Mouse (Mus musculus): ENCODE data around the gene Arhgef3. TPM values are rescaled to one million over a fixed set of nuclear protein-coding genes. Genes with fewer than 3 reads are reported as not detected.

Gene Arhgef3
- polyA plus RNA-seq, 1 experiment from 2014 or later, result 6.6 TPM

DNA sequence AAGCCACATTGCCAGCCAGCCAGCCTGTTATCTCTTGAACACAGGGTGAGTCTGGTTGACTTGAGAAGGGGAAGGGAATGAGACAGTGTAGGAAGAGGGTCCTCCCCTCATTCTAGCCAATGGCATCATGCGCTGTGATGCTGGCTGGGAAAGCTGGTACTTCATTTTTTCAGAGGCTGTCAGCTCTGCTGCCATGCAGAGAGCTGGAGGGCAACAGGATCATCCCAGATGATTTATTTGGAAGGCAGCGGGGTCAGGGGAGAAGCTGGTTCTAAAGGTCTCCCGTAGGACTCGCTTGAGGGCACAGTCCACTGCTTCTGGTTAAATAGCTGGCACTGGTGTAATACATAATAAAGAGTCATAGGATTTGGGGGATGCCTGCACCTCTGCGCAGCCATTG is 3.8 kb downstream of the Arhgef3 start:
- Histone ChIP-seq H3K4me2 (replicated peaks) (no peak overlapping the region), H3K4me1 (peaks cover 12% of the 10 kb centered on the region), H3K9ac (no peak overlapping the region), H3K4me3 (no peak overlapping the region), H3K27me3 (peaks cover 43% of the 10 kb centered on the region), H3K9me3 (replicated peaks) (no peaks in the 10 kb centered on the region), H3K36me3 (no peaks in the 10 kb centered on the region), H3K27ac (no peak overlapping the region)
- WGBS, result 84% methylated on average over 5 of the region's 5 CpGs
- no peak for ATAC-seq (ENCODE audit: low FRiP score)

DNA sequence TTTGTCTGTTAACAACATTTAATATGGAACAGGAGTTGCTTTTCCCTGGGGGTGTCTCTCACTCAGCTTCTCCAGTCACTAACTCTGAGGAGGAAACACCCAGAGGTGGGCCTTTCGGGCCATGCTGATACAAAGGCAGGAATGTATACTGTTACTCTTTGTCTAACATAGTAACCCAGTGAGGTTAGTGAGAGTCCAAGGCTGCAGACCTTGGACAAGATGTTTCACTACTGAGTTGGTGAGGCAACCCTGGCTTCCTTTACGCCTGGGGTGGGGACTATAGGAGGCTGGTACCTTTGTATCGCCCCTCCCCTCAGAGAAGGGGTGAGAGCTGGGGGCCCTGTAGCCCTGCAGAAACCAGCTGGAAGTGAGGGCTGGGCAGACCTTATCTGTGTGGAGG is 7.9 kb downstream of the Arhgef3 start:
- 87% methylated on average over 3 of the region's 3 CpGs for WGBS
- H3K4me1 ChIP-seq, result no peaks in the 10 kb centered on the region

DNA sequence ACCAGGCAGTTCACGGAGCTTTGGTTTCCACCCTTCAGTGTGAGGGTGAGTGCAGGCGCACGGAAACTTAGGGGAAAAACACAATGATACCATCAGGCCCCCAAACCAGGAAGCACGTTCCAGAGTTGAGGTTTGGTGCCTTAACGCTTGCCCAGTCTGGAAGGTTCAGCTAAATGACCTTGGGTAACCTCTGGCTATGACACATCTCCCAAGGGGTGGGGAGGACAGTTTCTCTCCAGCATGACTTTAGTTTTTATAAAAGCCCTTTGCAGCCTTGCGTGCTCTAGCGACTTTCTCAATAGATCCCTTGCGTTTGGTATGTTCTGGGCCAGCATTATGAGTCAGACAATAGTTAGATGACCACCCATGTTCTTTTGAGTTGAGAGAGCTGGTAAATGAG is 8.8 kb downstream of the Arhgef3 start:
- Histone ChIP-seq H3K4me3 (no peak overlapping the region), H3K27ac (no peak overlapping the region), H3K36me3 (no peaks in the 10 kb centered on the region), H3K4me2 (replicated peaks) (no peak overlapping the region), H3K9ac (no peak overlapping the region), H3K27me3 (0 out of 2 replicates have a peak, but pooled peaks cover under 1% of the 10 kb centered on the region), H3K4me1 (no peaks in the 10 kb centered on the region), H3K9me3 (replicated peaks) (no peaks in the 10 kb centered on the region)
- no peak for ATAC-seq (ENCODE audit: low FRiP score)
- WGBS, result 52% methylated on average over 8 of the region's 8 CpGs

More for the DNA sequence above, 7.9 kb downstream of the Arhgef3 start:
- Histone ChIP-seq H3K27ac (no peak overlapping the region), H3K4me2 (replicated peaks) (no peak overlapping the region), H3K9ac (no peak overlapping the region), H3K9me3 (replicated peaks) (no peaks in the 10 kb centered on the region), H3K4me3 (no peak overlapping the region), H3K36me3 (no peaks in the 10 kb centered on the region), H3K27me3 (peaks cover 10% of the 10 kb centered on the region; the same call in 1 of the 2 replicates)
- ATAC-seq (ENCODE audit: low FRiP score), result no peak

DNA sequence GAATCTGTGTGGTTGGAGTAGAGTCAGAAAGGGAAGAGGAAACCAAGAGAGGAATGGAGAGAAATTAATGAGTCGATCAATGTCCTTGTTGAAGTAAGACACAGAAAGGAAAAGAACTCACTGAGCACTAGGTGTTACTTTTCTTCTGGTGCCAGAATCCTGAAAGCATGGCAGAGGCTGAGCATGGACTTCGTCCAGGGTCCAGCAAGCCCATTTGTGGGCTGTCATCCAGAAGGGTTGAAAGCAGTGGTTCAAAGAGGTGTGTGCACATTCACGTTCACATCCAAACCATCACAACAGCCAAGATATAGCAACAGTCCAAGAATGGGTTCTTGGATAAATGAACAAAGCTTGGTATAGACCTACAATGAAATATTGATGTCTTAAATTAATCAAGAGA is 15.3 kb downstream of the Arhgef3 start:
- no peak for ATAC-seq (ENCODE audit: low FRiP score)
- no peaks in the 10 kb centered on the region for H3K4me1 ChIP-seq
- H3K36me3 ChIP-seq, result no peaks in the 10 kb centered on the region
- no peak overlapping the region for H3K27ac ChIP-seq
- H3K27me3 ChIP-seq, result no peaks in the 10 kb centered on the region
- no peak overlapping the region for H3K4me3 ChIP-seq
- no peaks in the 10 kb centered on the region for H3K9me3 ChIP-seq (replicated peaks)
- H3K9ac ChIP-seq, result no peak overlapping the region
- WGBS, result 91% methylated on average over 3 of the region's 3 CpGs
- H3K4me2 ChIP-seq (replicated peaks), result no peak overlapping the region

DNA sequence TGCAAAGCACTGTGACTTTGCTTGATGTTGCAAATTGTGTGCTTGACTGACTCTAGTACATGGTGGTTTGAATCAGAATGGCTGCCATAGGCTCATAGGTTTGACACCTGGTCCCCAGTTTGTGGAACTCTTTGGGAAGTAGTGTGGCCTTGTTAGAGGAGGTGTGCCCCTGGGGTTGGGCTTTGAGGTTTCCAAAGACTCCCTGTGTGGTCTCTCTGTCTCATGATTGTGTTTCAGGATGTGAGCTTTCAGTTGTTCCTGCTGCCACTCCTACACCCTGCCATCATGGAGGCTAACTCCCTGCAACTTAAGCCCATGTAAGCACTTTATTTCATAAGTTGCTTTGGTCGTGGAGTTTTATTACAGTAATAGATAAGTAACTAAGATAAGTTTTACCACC is 16.0 kb downstream of the Arhgef3 start:
- H3K9ac ChIP-seq, result no peak overlapping the region
- H3K27ac ChIP-seq, result no peak overlapping the region
- no peaks in the 10 kb centered on the region for H3K27me3 ChIP-seq
- no peak overlapping the region for H3K4me3 ChIP-seq
- no peaks in the 10 kb centered on the region for H3K4me1 ChIP-seq
- no peaks in the 10 kb centered on the region for H3K36me3 ChIP-seq
- H3K9me3 ChIP-seq (replicated peaks), result no peaks in the 10 kb centered on the region
- ATAC-seq (ENCODE audit: low FRiP score), result no peak
- 85% methylated on average over 1 of the region's 1 CpGs for WGBS
- H3K4me2 ChIP-seq (replicated peaks), result no peak overlapping the region

DNA sequence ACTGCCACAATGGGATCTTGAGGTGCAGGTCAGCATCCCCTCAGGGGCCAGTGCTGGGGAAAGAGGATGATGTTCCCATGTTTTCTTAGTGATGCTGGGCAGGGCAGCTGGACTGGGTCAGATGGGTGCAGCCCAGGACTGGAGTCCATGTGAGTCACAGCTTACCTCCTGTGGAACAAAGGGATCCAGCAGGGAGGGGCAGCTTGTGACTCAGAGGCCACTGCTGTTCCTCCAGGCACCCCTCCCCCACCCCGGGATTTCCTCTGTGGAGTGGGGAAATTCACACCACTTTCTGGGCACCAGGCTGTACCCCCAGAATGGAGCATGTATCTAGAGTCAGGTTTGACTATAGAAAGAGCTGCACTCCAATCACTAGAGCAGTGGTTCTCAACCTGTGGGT is 16.8 kb downstream of the Arhgef3 start:
- no peak overlapping the region for H3K27ac ChIP-seq
- ATAC-seq (ENCODE audit: low FRiP score), result no peak

DNA sequence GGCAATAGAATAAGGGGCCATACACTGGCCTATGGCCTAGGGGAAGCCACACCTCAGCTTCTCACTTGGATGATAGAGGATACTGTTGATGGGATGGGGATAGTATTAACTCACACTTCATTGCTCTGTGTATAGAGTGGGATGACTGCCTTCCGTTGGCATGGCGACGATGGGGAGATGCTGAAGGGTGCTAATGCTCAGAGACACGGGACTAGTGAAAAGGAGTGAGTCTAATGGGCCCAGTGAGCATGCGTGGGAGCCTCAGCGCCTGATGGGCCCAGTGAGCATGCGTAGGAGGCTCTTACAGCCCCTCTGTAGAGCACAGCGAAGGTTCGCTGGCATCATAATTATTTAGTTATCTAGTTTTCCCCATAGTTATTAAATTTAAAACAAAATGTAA is 24.2 kb downstream of the Arhgef3 start:
- no peak for ATAC-seq (ENCODE audit: low FRiP score)
- Histone ChIP-seq H3K27ac (no peak overlapping the region), H3K9me3 (replicated peaks) (no peaks in the 10 kb centered on the region), H3K9ac (no peak overlapping the region), H3K36me3 (no peaks in the 10 kb centered on the region), H3K4me2 (replicated peaks) (no peak overlapping the region), H3K27me3 (no peaks in the 10 kb centered on the region), H3K4me3 (no peak overlapping the region), H3K4me1 (no peaks in the 10 kb centered on the region)
- WGBS, result 85% methylated on average over 9 of the region's 9 CpGs

More for the DNA sequence above, 16.8 kb downstream of the Arhgef3 start:
- Histone ChIP-seq H3K4me3 (no peak overlapping the region), H3K36me3 (no peaks in the 10 kb centered on the region), H3K4me1 (no peaks in the 10 kb centered on the region), H3K9ac (no peak overlapping the region), H3K27me3 (no peaks in the 10 kb centered on the region), H3K4me2 (replicated peaks) (no peak overlapping the region), H3K9me3 (replicated peaks) (no peaks in the 10 kb centered on the region)
- 80% methylated on average over 1 of the region's 1 CpGs for WGBS

DNA sequence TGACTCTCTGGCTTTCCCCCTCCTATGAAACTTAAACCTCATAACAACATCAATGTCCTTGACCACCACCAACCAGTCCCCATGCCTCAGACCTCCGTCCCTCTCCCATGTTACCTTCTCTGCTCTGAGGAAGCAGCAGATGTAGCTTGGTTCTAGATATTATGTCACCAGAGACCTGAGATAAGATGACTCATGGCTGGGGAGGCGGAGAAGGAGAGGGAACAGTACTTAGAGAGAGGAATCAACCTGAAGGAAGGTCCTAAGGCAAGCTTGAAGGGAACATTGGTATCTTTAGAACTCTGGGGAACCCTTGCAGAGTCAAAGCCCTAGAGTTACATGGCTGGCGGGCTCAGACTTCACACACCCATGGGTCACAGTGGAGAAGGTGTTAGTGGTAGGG is 25.3 kb downstream of the Arhgef3 start:
- no peak for ATAC-seq (ENCODE audit: low FRiP score)
- no peaks in the 10 kb centered on the region for H3K9me3 ChIP-seq (replicated peaks)
- no peaks in the 10 kb centered on the region for H3K27me3 ChIP-seq
- H3K9ac ChIP-seq, result no peak overlapping the region
- 0 out of 2 replicates have a peak, but pooled peaks cover under 1% of the 10 kb centered on the region for H3K4me1 ChIP-seq
- H3K27ac ChIP-seq, result no peak overlapping the region
- H3K36me3 ChIP-seq, result no peaks in the 10 kb centered on the region
- H3K4me3 ChIP-seq, result no peak overlapping the region
- 85% methylated on average over 3 of the region's 3 CpGs for whole genome bisulfite sequencing
- no peak overlapping the region for H3K4me2 ChIP-seq (replicated peaks)

DNA sequence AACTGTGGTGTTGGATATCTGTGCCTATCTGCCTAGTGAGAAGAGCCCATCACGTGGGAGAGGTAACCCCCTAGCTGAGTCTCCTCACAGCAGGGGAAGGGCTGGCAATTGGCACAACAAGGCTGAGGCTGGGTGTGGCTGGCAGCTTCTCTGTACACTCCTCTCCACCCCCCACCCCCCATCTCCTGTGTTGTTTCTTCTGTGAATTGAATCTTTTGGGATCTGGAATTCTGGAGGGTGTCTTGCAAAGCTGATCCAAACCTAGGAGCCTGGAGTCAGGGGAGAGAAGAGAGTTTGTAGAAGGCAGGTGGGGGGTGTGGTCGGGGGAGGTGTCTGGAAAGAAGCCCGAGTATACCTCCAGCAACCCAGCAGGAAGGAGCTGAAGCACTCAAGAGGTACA is 26.8 kb downstream of the Arhgef3 start:
- H3K4me3 ChIP-seq, result no peak overlapping the region
- H3K9me3 ChIP-seq (replicated peaks), result no peaks in the 10 kb centered on the region
- H3K27me3 ChIP-seq, result no peaks in the 10 kb centered on the region
- 0 out of 2 replicates have a peak, but pooled peaks cover 6% of the 10 kb centered on the region for H3K4me1 ChIP-seq
- no peaks in the 10 kb centered on the region for H3K36me3 ChIP-seq
- H3K27ac ChIP-seq, result no peak overlapping the region
- H3K4me2 ChIP-seq (replicated peaks), result no peak overlapping the region
- H3K9ac ChIP-seq, result no peak overlapping the region
- no peak for ATAC-seq (ENCODE audit: low FRiP score)
- 32% methylated on average over 3 of the region's 3 CpGs for WGBS

DNA sequence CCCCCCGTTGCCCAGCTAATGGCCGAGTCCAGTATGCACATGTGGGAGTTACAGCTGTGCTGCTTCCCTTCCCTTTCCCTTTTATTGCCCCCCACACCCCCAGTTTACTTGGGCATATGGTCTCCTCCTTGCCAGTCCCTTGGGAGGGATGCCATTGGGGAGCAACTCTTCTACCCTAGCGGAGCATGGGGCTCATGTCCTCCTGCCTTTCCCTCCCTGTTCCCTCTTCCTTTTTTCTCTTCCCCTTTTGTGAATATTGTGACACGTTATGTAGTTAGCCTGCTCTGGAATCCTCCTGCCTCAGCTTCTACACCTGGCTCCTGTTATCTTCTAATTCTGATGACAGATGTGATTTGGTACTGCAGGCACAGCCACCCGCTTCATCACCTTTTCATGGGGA is 28.0 kb downstream of the Arhgef3 start:
- no peak for ATAC-seq (ENCODE audit: low FRiP score)
- Histone ChIP-seq H3K27me3 (no peaks in the 10 kb centered on the region), H3K27ac (no peak overlapping the region), H3K36me3 (no peaks in the 10 kb centered on the region), H3K9ac (no peak overlapping the region), H3K4me3 (no peak overlapping the region), H3K9me3 (replicated peaks) (no peaks in the 10 kb centered on the region), H3K4me2 (replicated peaks) (no peak overlapping the region), H3K4me1 (0 out of 2 replicates have a peak, but pooled peaks cover 6% of the 10 kb centered on the region)
- WGBS, result 94% methylated on average over 5 of the region's 5 CpGs

DNA sequence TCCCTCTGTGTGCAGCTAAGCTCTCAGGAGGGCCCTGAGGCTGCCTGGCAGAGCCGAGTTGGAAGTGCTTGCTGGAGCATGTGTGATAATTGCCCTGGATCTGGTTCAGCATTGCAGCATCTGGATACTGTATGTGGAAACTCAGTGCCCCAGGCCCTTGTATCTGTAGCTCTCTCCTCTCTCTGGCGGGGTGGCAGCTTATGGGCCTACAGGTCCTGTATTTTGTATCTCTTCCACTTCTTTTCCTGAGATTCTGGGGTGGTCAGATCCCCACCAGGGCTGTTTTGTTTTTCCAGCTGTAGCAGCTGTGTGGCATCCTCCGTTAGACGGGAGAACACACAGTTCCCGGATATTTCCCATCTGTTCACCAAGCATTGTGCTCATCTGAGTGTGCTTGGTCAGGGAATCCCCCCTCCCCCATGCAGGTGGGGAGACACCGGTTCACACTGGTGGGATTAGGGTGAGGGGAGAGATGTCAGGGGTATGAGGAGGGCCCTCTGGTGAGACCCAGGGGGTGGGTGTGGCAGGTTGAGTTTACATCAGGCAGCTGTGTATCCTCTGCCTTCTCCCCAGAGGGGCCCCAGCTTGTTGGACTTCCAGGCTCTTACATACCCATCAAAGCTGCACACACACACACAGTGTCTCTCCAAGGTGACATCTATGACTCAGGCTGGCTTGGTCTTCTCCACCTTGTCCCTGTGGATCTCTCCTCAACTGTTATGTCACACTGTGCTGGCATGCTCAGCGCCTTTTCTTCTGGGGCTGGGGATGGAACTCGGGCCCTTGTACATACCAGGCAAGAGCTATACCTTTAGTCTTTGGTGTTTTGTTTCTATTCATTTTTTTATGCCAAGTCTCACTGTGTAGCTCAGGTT is 30.7 kb downstream of the Arhgef3 start:
- H3K9me3 ChIP-seq (replicated peaks), result no peaks in the 10 kb centered on the region
- WGBS, result 63% methylated on average over 8 of the region's 8 CpGs
- no peak overlapping the region for H3K4me2 ChIP-seq (replicated peaks)
- no peak for ATAC-seq (ENCODE audit: low FRiP score)
- no peak overlapping the region for H3K27ac ChIP-seq
- H3K9ac ChIP-seq, result no peak overlapping the region; the same call in 1 of the 2 replicates
- H3K4me3 ChIP-seq, result no peak overlapping the region
- 0 out of 2 replicates have a peak, but pooled peaks cover 6% of the 10 kb centered on the region for H3K4me1 ChIP-seq
- no peaks in the 10 kb centered on the region for H3K27me3 ChIP-seq
- H3K36me3 ChIP-seq, result no peaks in the 10 kb centered on the region

DNA sequence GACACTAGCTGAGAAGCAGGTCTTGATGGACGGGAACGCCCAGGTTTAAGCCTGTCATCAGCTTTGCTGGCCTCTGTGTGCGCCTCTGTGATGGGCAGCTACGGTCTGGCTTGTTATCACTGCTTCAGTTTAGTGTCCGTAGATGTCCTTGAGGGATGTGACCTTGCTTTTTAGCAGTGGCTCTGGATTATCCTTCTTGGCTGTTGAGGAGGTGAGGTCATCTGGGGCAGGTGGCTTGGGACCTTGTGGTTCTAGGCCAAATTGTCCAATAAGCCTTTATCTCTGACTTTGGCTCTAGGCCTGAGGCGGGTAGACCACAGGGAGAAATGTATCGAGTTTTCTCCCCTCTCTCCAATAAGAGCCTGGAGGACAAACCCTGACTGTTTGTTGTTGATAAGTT is 33.0 kb downstream of the Arhgef3 start:
- Histone ChIP-seq H3K36me3 (no peaks in the 10 kb centered on the region), H3K4me2 (replicated peaks) (no peak overlapping the region), H3K9ac (no peak overlapping the region), H3K27me3 (no peaks in the 10 kb centered on the region), H3K4me1 (0 out of 2 replicates have a peak, but pooled peaks cover 6% of the 10 kb centered on the region), H3K4me3 (no peak overlapping the region), H3K27ac (no peak overlapping the region), H3K9me3 (replicated peaks) (no peaks in the 10 kb centered on the region)
- no peak for ATAC-seq (ENCODE audit: low FRiP score)
- 89% methylated on average over 7 of the region's 7 CpGs for WGBS

DNA sequence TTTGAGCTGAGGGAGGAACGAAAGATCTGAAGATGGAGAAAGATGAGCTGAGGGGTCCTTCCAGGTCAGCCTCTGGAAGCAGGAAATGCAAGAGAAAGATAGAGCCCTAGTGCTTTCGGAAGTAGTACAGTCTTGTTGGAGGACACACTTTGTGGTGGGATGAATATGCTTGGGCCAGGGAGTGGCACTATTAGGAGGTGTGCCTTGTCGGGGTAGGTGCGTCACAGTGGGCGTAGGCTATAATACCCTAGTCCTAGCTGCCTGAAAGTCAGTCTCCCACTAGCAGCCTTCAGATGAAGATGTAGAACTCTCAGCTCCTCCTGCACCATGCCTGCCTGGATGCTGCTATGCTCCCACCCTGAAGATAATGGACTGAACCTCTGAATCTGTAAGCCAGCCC is 34.7 kb downstream of the Arhgef3 start:
- H3K9ac ChIP-seq, result no peak overlapping the region
- H3K27ac ChIP-seq, result no peak overlapping the region
- 0 out of 2 replicates have a peak, but pooled peaks cover 6% of the 10 kb centered on the region for H3K4me1 ChIP-seq
- no peaks in the 10 kb centered on the region for H3K27me3 ChIP-seq
- WGBS, result 93% methylated on average over 5 of the region's 5 CpGs
- H3K9me3 ChIP-seq (replicated peaks), result no peaks in the 10 kb centered on the region
- no peaks in the 10 kb centered on the region for H3K36me3 ChIP-seq
- no peak overlapping the region for H3K4me2 ChIP-seq (replicated peaks)
- no peak for ATAC-seq (ENCODE audit: low FRiP score)
- no peak overlapping the region for H3K4me3 ChIP-seq

Measured in hindbrain, embryonic 12.5 days (tissue).